Mouse (Mus musculus): ENCODE measurements around the gene B4gat1. TPM values are rescaled to one million over a fixed set of nuclear protein-coding genes. Genes with fewer than 3 reads are reported as not detected.

Gene B4gat1
- total and polyA plus RNA-seq, 2 experiments from 2014 or later: 48.2 to 58.3 TPM

- H3K9me3 ChIP-seq (replicated peaks; ENCODE audit: control insufficient read depth, low read length): no peaks in the 10 kb centered on the region
- H3K27ac ChIP-seq (ENCODE audit: low read depth): peak overlapping the region; percentile 61
- peak overlapping the region; percentile 80 for H3K9ac ChIP-seq (replicated peaks; ENCODE audit: low read depth, low read length)
- H3K27me3 ChIP-seq (ENCODE audit: control insufficient read depth, insufficient read depth, low read length): no peaks in the 10 kb centered on the region
- 1% methylated on average over 16 of the region's 16 CpGs for WGBS
- H3K4me3 ChIP-seq (ENCODE audit: low read depth, low read length): peak overlapping the region; percentile 63
- H3K36me3 ChIP-seq (replicated peaks; ENCODE audit: control insufficient read depth, insufficient read depth, low read length): peaks cover 12% of the 10 kb centered on the region
- ATAC-seq (ENCODE audit: insufficient read depth, low read depth) (no peak), DNase-seq (ENCODE audit: low spot score) (no peak)
- peaks cover 22% of the 10 kb centered on the region for H3K4me1 ChIP-seq (ENCODE audit: control insufficient read depth, insufficient read depth)
- H3K4me2 ChIP-seq (ENCODE audit: low read depth, low read length): peak overlapping the region; percentile 95
- TF ChIP-seq CTCF (IDR thresholded peaks at IDR 0.05; ENCODE audit: low read depth): no peak
- no peak for TF ChIP-seq EP300 (IDR thresholded peaks at IDR 0.05; ENCODE audit: low read depth)
These were observed 3.0 kb downstream of the B4gat1 start for GRCm38 (mm10) chr19:5041588-5041987.

- Histone ChIP-seq H3K4me2 (ENCODE audit: low read depth, low read length) (no peak overlapping the region), H3K4me3 (ENCODE audit: low read depth, low read length) (no peak overlapping the region), H3K9ac (replicated peaks; ENCODE audit: low read depth, low read length) (no peak overlapping the region), H3K27me3 (ENCODE audit: control insufficient read depth, insufficient read depth, low read length) (no peaks in the 10 kb centered on the region), H3K27ac (ENCODE audit: low read depth) (no peak overlapping the region), H3K4me1 (ENCODE audit: control insufficient read depth, insufficient read depth) (peaks cover 6% of the 10 kb centered on the region), H3K36me3 (replicated peaks; ENCODE audit: control insufficient read depth, insufficient read depth, low read length) (peaks cover 44% of the 10 kb centered on the region), H3K9me3 (replicated peaks; ENCODE audit: control insufficient read depth, low read length) (no peaks in the 10 kb centered on the region)
- ATAC-seq (ENCODE audit: insufficient read depth, low read depth) (no peak), DNase-seq (ENCODE audit: low spot score) (no peak)
- 56% methylated on average over 4 of the region's 4 CpGs for WGBS
- TF ChIP-seq CTCF (IDR thresholded peaks at IDR 0.05; ENCODE audit: low read depth) (no peak), EP300 (IDR thresholded peaks at IDR 0.05; ENCODE audit: low read depth) (no peak)
These were observed 6.9 kb downstream of the B4gat1 start for GRCm38 (mm10) chr19:5045531-5045930.

- Histone ChIP-seq H3K27ac (ENCODE audit: low read depth) (no peak overlapping the region), H3K9ac (replicated peaks; ENCODE audit: low read depth, low read length) (no peak overlapping the region), H3K36me3 (replicated peaks; ENCODE audit: control insufficient read depth, insufficient read depth, low read length) (peaks cover 44% of the 10 kb centered on the region)
These were observed 9.8 kb downstream of the B4gat1 start for GRCm38 (mm10) chr19:5048138-5049056.

GRCm38 (mm10) chr19:5049325-5049724, 10.7 kb downstream of the B4gat1 start:
- Histone ChIP-seq H3K9me3 (replicated peaks; ENCODE audit: control insufficient read depth, low read length) (no peaks in the 10 kb centered on the region), H3K9ac (replicated peaks; ENCODE audit: low read depth, low read length) (no peak overlapping the region), H3K4me2 (ENCODE audit: low read depth, low read length) (no peak overlapping the region), H3K27ac (ENCODE audit: low read depth) (no peak overlapping the region), H3K4me3 (ENCODE audit: low read depth, low read length) (no peak overlapping the region), H3K4me1 (ENCODE audit: control insufficient read depth, insufficient read depth) (peaks cover 10% of the 10 kb centered on the region), H3K27me3 (ENCODE audit: control insufficient read depth, insufficient read depth, low read length) (peaks cover 14% of the 10 kb centered on the region; the same call in 1 of the 2 replicates), H3K36me3 (replicated peaks; ENCODE audit: control insufficient read depth, insufficient read depth, low read length) (peaks cover 44% of the 10 kb centered on the region)
- ATAC-seq (ENCODE audit: insufficient read depth, low read depth) (no peak), DNase-seq (ENCODE audit: low spot score) (no peak)
- 93% methylated on average over 6 of the region's 6 CpGs for WGBS
- TF ChIP-seq CTCF (IDR thresholded peaks at IDR 0.05; ENCODE audit: low read depth) (no peak), EP300 (IDR thresholded peaks at IDR 0.05; ENCODE audit: low read depth) (no peak)

More at GRCm38 (mm10) chr19:5048138-5049056, 9.8 kb downstream of the B4gat1 start:
- no peak for TF ChIP-seq EP300 (IDR thresholded peaks at IDR 0.05; ENCODE audit: low read depth)
- TF ChIP-seq CTCF (IDR thresholded peaks at IDR 0.05; ENCODE audit: low read depth): no peak
- Histone ChIP-seq H3K9me3 (replicated peaks; ENCODE audit: control insufficient read depth, low read length) (no peaks in the 10 kb centered on the region), H3K27me3 (ENCODE audit: control insufficient read depth, insufficient read depth, low read length) (peaks cover 12% of the 10 kb centered on the region; the same call in 1 of the 2 replicates), H3K4me1 (ENCODE audit: control insufficient read depth, insufficient read depth) (peaks cover 10% of the 10 kb centered on the region), H3K4me3 (ENCODE audit: low read depth, low read length) (no peak overlapping the region), H3K4me2 (ENCODE audit: low read depth, low read length) (no peak overlapping the region)
- no peak for ATAC-seq (ENCODE audit: insufficient read depth, low read depth)
- DNase-seq (ENCODE audit: low spot score): no peak
- 78% methylated on average over 14 of the region's 14 CpGs for WGBS

GRCm38 (mm10) chr19:5050047-5050905, 11.7 kb downstream of the B4gat1 start, which contains the start of gene Rin1:
TSS of gene Rin1 (plus strand) at chr19:5050481.
- Histone ChIP-seq H3K27ac (ENCODE audit: low read depth) (peak within 1 kb of the TSS; percentile 46), H3K27me3 (ENCODE audit: control insufficient read depth, insufficient read depth, low read length) (peaks cover 17% of the 10 kb centered on the region; the same call in 1 of the 2 replicates), H3K36me3 (replicated peaks; ENCODE audit: control insufficient read depth, insufficient read depth, low read length) (peaks cover 44% of the 10 kb centered on the region), H3K4me2 (ENCODE audit: low read depth, low read length) (peak within 1 kb of the TSS; percentile 51), H3K9ac (replicated peaks; ENCODE audit: low read depth, low read length) (no peak within 1 kb of the TSS), H3K9me3 (replicated peaks; ENCODE audit: control insufficient read depth, low read length) (no peaks in the 10 kb centered on the region), H3K4me3 (ENCODE audit: low read depth, low read length) (peak within 1 kb of the TSS; percentile 29), H3K4me1 (ENCODE audit: control insufficient read depth, insufficient read depth) (peaks cover 10% of the 10 kb centered on the region)
- WGBS: 20% methylated on average over 14 of the region's 14 CpGs
- peak; percentile 70 for DNase-seq (ENCODE audit: low spot score)
- peak; percentile 48 for TF ChIP-seq CTCF (IDR thresholded peaks at IDR 0.05; ENCODE audit: low read depth)
- no peak for TF ChIP-seq EP300 (IDR thresholded peaks at IDR 0.05; ENCODE audit: low read depth)
- peak; percentile 79 for ATAC-seq (ENCODE audit: insufficient read depth, low read depth)
